Mouse (Mus musculus): ENCODE measurements around the gene Plxna4.
"Not testable (repeated sequence)": the region's sequence is repeated elsewhere in the genome, so short reads cannot be mapped to it uniquely, and the experiment has no call there.

Gene Plxna4

DNA sequence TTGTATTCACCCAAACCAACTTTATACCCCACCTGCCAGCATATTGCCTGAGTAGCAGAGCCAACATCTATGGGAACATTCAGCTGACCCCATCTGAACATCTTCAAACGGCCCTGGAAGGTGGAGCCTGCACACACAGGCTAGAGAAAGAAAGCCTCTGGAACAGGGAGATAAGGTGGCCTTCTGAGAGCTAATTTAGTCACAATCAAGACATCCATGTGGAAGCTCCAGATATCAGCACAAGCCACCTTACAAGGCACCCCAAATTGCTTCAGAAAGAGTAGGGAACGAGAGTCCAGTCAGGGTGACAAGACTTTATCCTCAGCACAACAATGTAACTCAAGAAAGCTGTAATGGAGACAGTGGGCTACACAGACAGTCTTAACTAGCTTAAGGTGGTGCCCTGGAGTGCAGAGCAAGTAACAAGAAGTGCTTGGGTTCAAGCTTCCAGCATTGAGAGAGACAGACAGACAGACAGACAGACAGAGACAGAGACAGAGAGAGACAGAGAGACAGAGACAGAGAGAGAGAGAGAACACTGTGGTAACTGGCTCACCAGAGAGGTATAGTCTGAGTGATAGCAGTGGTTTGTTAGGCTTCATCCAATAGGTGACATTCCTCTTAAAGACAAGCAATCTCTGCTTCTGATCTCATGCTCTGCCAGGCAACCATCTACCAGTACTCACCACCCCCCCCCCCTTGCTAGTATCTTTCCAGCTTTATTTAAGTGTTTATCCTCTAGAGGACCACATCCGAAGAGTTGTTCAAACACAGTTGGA is 53.8 kb downstream of the Plxna4 start:
- no peak for DNase-seq

DNA sequence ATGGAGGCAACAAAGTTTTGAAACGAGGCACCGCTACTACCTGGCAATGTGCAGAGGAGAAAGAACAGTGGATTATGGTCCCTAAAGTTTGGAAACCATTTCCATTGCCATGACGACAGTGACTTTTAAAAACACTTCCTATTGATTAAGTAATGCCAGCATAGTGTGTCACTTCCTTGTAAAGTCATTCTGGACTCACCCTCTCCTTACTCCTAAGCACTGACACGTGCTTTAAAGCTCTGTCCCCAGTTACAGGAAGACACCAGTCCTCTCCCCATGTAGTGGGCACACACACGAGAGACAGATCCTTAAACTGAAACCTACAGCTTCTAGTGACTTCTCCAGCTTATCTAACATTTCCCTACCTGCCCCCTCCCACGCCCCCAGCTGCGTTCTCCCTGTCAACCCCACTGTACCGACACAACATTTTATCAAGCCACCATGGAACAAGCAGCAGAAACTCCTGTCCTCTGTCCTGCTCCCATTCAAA is 59.9 kb downstream of the Plxna4 start:
- DNase-seq: no peak

- DNase-seq: no peak
Measured at GRCm38 (mm10) chr6:32527518-32527917, 60.5 kb downstream of the Plxna4 start.

- no peak for DNase-seq
Measured at GRCm38 (mm10) chr6:32526762-32527161, 61.2 kb downstream of the Plxna4 start.

GRCm38 (mm10) chr6:32520097-32520496 is 67.9 kb downstream of the Plxna4 start:
- DNase-seq: no peak

- DNase-seq: no peak
Measured at GRCm38 (mm10) chr6:32518617-32519016, 69.4 kb downstream of the Plxna4 start.

GRCm38 (mm10) chr6:32514096-32514495 is 73.9 kb downstream of the Plxna4 start:
- DNase-seq: no peak

DNA sequence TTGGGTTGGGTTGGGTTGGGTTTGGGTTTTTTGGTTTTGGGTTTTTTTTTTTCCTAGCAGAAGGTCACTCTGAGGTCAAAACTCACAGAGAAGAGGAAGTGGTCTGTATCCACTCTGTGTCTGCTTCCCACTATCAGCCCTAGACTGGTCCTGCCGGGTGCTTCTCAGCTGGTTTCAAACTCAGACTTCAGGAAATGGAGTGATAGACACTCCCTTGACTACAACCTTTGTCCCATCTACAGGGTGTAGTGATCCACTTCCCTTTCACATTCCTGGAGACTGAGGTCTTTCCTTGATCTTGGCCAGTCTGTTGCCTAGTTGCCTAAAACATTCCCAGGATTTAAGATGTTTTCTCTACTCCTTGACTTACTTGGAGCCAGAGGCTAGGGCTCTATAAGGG is 76.0 kb downstream of the Plxna4 start:
- DNase-seq: peak; percentile 10

DNA sequence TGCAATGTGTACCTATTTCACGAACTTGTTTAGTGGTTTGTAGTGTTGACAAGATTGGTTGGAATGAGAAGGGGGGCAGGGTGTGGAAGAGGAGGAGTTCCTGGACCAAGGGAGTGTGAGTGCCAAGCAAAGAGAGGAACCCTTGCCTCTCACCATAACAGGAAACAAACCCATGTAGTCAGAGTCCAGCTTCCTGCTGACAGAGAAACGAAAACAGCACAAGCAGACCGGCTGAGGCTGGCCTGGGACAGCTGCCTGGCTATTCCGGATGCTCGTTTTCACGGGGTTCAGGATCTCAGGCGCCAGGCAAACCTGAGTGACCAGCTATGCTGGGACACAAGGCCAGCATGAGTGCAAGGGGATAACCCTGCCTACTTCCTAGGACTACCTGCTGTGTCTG is 77.1 kb downstream of the Plxna4 start:
- DNase-seq: peak; percentile 71

DNA sequence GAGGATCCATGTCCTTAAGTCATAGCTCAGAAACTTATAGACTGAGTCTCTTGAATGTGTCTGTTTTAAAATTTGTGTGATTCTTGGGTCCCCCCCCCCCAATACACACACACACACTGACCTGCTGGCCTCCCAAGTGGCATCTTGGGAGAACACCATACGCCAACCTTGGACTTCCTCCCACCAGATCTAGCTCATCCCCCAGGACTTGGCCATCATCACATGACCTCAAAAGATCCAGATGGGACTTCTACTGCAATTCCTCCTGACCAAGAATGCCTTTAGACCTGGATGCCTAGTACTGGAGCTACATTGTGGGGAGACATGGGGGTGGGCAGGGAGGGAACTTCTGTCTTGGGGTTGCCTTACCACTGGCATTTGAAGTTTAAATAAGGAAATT is 77.5 kb downstream of the Plxna4 start:
- DNase-seq: no peak

DNA sequence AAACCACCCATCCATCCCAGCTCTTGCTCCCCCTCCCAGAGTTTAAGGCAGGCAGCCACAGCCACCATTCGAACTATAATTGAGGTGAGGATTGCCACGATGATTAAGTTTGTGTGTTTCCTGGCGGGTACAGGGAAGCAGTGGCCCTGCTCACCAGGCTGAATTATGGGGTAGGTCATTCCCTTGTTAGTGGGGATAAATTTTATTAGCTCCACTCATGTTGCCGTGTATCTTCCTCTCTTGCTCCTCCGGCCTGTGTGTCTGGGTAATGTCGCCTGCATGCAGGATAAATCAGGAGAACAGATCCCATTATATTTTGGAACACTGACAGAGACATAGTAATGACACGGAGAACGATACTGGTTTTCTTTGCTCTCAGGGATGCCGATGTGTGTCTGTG is 78.9 kb downstream of the Plxna4 start:
- no peak for DNase-seq

- DNase-seq: no peak
Measured at GRCm38 (mm10) chr6:32504963-32505362, 83.0 kb downstream of the Plxna4 start.

GRCm38 (mm10) chr6:32501186-32501585 is 86.8 kb downstream of the Plxna4 start:
- DNase-seq: not testable (repeated sequence)

- DNase-seq: no peak
Measured at GRCm38 (mm10) chr6:32498106-32498505, 89.9 kb downstream of the Plxna4 start.

DNA sequence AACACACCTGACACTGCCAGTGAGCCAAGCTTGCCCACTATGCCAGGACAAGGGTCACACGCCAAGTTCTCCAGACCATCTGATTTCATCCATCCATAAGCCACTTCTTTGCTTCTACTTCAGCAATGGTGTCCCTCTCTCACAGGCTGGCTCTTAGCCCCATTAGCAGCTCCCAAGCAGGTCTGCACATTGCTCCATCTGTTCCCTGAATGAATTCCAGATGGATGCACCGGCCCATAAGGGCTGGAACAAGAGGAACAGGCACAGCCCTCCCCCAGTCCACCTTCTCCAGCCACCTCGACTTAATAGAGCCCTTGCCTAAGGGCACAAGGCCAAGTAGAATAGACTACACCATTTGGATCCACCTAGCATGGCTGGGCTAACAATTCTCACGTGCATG is 91.9 kb downstream of the Plxna4 start:
- no peak for DNase-seq

GRCm38 (mm10) chr6:32495532-32495931 is 92.5 kb downstream of the Plxna4 start:
- DNase-seq: no peak

- peak; percentile 52 for DNase-seq
Measured at GRCm38 (mm10) chr6:32493557-32493956, 94.4 kb downstream of the Plxna4 start.

DNA sequence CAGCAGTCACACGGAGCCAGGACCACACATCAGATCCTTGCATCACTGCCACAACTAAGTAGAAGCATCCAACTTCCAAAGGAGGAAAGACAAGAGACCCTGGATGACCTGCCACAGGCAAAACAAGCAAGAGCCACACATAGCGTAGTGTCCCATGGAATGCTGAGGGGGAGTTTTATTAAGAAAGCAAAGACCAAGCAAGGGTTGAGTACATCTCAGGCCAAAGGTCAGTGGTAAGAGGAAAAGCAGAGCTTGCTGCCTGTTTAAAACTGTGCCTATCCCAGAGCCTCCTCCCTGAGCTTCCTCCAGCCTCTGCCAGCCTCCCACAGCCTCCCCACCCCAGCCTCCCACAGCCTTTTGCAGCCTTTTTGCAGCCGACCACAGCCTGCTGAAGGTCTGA is 100.9 kb downstream of the Plxna4 start:
- no peak for DNase-seq

GRCm38 (mm10) chr6:32482469-32482868 is 105.5 kb downstream of the Plxna4 start:
- DNase-seq: no peak

- DNase-seq: peak; percentile 48
Measured at GRCm38 (mm10) chr6:32480741-32481140, 107.3 kb downstream of the Plxna4 start.

- no peak for DNase-seq
Measured at GRCm38 (mm10) chr6:32479765-32480164, 108.2 kb downstream of the Plxna4 start.

- DNase-seq: peak; percentile 52
Measured at GRCm38 (mm10) chr6:32479193-32479758, 108.7 kb downstream of the Plxna4 start.

DNA sequence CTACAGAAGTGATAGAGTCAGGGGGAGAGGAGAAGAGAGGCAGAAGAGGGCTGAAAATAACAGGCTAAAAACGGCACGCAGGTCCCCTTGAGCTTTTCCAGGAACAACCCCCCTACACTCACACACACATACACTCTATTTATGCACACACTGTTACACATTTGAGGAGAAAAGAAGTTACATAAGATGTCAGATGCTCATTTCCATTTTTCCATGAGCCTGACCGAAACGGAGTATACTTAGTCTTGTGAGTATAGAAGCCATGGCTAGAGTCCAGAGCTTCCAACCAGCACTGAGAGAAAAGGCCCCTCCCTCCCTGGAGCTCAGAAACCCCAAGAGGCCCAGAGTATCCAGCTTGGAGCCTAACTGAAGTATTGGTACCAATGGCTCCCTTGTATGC is 112.0 kb downstream of the Plxna4 start:
- DNase-seq: no peak

DNA sequence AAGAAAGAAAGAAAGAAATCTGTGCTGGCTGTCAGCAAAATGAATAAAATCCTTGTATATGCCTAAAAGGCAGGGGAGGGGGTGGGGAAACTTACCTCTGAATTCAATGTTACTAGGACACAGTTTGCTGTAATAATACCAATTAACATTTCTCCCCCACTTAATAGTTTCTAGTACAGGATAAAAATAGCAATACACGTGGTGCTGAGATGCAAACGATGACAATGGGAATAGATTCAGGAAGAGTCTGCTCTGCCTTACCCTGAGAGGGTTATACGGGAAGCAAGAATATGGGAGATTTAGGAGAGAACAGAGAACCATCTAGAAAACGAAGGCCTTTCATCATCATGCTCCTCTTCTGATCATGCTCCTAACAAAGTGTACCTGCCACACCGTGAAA is 115.9 kb downstream of the Plxna4 start:
- DNase-seq: no peak

DNA sequence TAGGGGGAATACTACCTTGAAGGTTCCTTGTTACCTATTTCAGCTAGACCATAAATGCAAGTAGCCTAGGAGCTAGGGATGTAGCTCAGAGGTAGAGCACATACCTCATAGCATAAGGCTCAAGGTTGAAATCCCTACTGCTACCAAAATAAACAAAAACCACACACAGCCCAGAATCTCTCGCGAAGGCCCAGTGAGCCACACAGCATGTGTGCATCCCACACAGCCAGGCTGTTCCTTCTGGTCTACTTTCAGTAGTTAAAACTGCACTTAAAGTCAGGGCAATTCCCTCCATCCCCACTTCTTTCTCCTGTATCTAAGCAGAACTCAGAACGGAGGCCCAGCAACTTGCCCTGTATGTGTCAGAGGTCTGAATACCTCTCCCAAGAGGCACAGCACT is 116.4 kb downstream of the Plxna4 start:
- no peak for DNase-seq
